Mouse (Mus musculus): ENCODE measurements around the gene Ccnt2. TPM values are rescaled to one million over a fixed set of nuclear protein-coding genes. Genes with fewer than 3 reads are reported as not detected.

The Ccnt2 gene
- total RNA-seq, 4 experiments from 2014 or later: 17.8 to 24.1 (median 22.8) TPM

GRCm38 (mm10) chr1:127793459-127793858 lies 19.5 kb downstream of the Ccnt2 start:
- no peak for DNase-seq (ENCODE audit: low spot score)

GRCm38 (mm10) chr1:127795087-127795769 lies 21.3 kb downstream of the Ccnt2 start:
- no peak for DNase-seq (ENCODE audit: low spot score)

- DNase-seq (ENCODE audit: low spot score): no peak
Observed at GRCm38 (mm10) chr1:127796341-127796740, 22.4 kb downstream of the Ccnt2 start.

GRCm38 (mm10) chr1:127796752-127797151 lies 22.8 kb downstream of the Ccnt2 start:
- DNase-seq (ENCODE audit: low spot score): no peak

GRCm38 (mm10) chr1:127802916-127803315 lies 29.0 kb downstream of the Ccnt2 start:
- DNase-seq (ENCODE audit: low spot score): no peak

GRCm38 (mm10) chr1:127808671-127809070 lies 34.7 kb downstream of the Ccnt2 start:
- no peak for DNase-seq (ENCODE audit: low spot score)

- DNase-seq (ENCODE audit: low spot score): no peak
Observed at GRCm38 (mm10) chr1:127812929-127813328, 39.0 kb downstream of the Ccnt2 start.

- DNase-seq (ENCODE audit: low spot score): no peak
Observed at GRCm38 (mm10) chr1:127816381-127816780, 42.4 kb downstream of the Ccnt2 start.

- peak; percentile 63 for DNase-seq (ENCODE audit: low spot score)
Observed at GRCm38 (mm10) chr1:127827325-127827724, 53.4 kb downstream of the Ccnt2 start.

- no peak for DNase-seq (ENCODE audit: low spot score)
Observed at GRCm38 (mm10) chr1:127830215-127830921, 56.4 kb downstream of the Ccnt2 start.

GRCm38 (mm10) chr1:127833714-127834113 lies 59.8 kb downstream of the Ccnt2 start:
- no peak for DNase-seq (ENCODE audit: low spot score)

GRCm38 (mm10) chr1:127834202-127834601 lies 60.2 kb downstream of the Ccnt2 start:
- no peak for DNase-seq (ENCODE audit: low spot score)

- no peak for DNase-seq (ENCODE audit: low spot score)
Observed at GRCm38 (mm10) chr1:127836619-127837018, 62.7 kb downstream of the Ccnt2 start.

GRCm38 (mm10) chr1:127838602-127839001 lies 64.6 kb downstream of the Ccnt2 start:
- DNase-seq (ENCODE audit: low spot score): no peak

GRCm38 (mm10) chr1:127845472-127845871 lies 71.5 kb downstream of the Ccnt2 start:
- DNase-seq (ENCODE audit: low spot score): no peak

GRCm38 (mm10) chr1:127850075-127850610 lies 76.2 kb downstream of the Ccnt2 start:
- DNase-seq (ENCODE audit: low spot score): peak; percentile 19

GRCm38 (mm10) chr1:127854486-127855222 lies 80.7 kb downstream of the Ccnt2 start, which contains the start of gene Map3k19:
Gene Map3k19 (minus strand): TSS chr1:127855031.
- DNase-seq (ENCODE audit: low spot score): no peak

Other genes with a start within 250 kb of the Ccnt2 start
- gene Tmem163, start 94.6 kb upstream of the Ccnt2 start, total RNA-seq (2022): 1 to 10 TPM; 5.3 to 8.2 (median 6.3) TPM
- under 1 TPM in 2 of 4 experiments, not detected in 2; 0.14 to 0.19 TPM for gene Acmsd, start 44.8 kb upstream of the Ccnt2 start, total RNA-seq (2022)
- under 1 TPM in 2 of 4 experiments, not detected in 2; 0.09 to 0.14 TPM for gene Map3k19, start 80.9 kb downstream of the Ccnt2 start, total RNA-seq (2022)
- 10 to 100 TPM; 35.5 to 39.8 (median 38.6) TPM for gene Rab3gap1, start 94.6 kb downstream of the Ccnt2 start, total RNA-seq (2022)